Mouse (Mus musculus): ENCODE data around the gene Gm20481.

DNA sequence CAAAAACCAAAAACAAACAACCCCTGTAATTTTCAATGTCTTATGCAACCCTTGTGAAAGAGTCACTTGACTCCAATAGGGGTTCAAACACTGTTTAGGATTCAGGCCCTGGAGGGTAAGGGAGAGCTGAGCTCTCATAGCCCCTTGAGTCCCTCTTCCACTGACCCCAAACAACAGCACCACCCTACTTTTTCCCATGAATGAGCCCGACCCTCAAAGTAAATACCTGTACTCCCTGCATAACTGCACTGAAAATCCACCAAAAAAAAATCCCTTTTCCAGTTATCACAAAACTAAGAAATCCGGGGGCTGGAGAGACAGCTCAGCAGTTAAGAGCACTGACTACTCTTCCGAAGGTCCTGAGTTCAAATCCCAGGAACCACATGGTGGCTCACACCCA is 13.8 kb upstream of the Gm20481 start:
- TF ChIP-seq CTCF (IDR thresholded peaks at IDR 0.05; ENCODE audit: low read depth) (no peak), EP300 (optimal IDR thresholded peaks at IDR 0.05) (no peak)
